Comparison of ENCODE assay signal across 13 mouse cellular contexts in genomic region chr9:66615141-66615540, GRCm38 (mm10). TPM values are rescaled to one million over a fixed set of nuclear protein-coding genes. Genes with fewer than 3 reads are reported as not detected.
A peak's percentile ranks its signal among the peaks of the same experiment; 100 is the strongest.
DNase-seq lines count a peak whose midpoint lies in the region; ATAC-seq and TF ChIP-seq lines count a peak whose summit lies in the region.
"Had no signal": no experiment of that assay in that cellular context is flagged by ENCODE, and none has a peak within 500 bp of the region (broad histone marks: within the 10 kb centered on the region; RNA-seq: fewer than 3 reads in every experiment).

No protein-coding gene starts in this region.

- no peak for TF ChIP-seq EP300 in stomach, postnatal 0 days (optimal IDR thresholded peaks at IDR 0.05)

- H3K36me3 ChIP-seq in intestine, postnatal 0 days (ENCODE audit: control insufficient read depth, insufficient read depth) = no peaks in the 10 kb centered on the region
- H3K36me3 ChIP-seq in intestine, embryonic 16.5 days (ENCODE audit: control insufficient read depth, insufficient read depth, low read length) = no peaks in the 10 kb centered on the region
- no peaks in the 10 kb centered on the region for H3K36me3 ChIP-seq in stomach, postnatal 0 days (ENCODE audit: control insufficient read depth, insufficient read depth, low read length)
- H3K36me3 ChIP-seq: liver, embryonic 13.5 days; stomach, embryonic 15.5 days had no signal

- H3K27ac ChIP-seq in intestine, postnatal 0 days (ENCODE audit: low read depth, low read length) = peak overlapping the region; percentile 57
- no peak overlapping the region; the same call in 1 of the 2 replicates for H3K27ac ChIP-seq in intestine, embryonic 16.5 days (ENCODE audit: low read length)
- H3K27ac ChIP-seq in stomach, postnatal 0 days (replicated peaks) = 0 out of 2 replicates have a peak overlapping the region, but pooled peaks have one; percentile 8
- H3K27ac ChIP-seq: liver, embryonic 13.5 days; stomach, embryonic 15.5 days had no signal

- no peak for ATAC-seq in intestine, postnatal 0 days
- no peak for ATAC-seq in intestine, embryonic 16.5 days
- ATAC-seq in granulocyte monocyte progenitor cell, adult 5-6 weeks (replicated peaks; ENCODE audit: poor library complexity, severe bottlenecking) = peak; percentile 49
- ATAC-seq in stomach, postnatal 0 days (ENCODE audit: low FRiP score, low TSS enrichment) = no peak

- no peaks in the 10 kb centered on the region for H3K27me3 ChIP-seq in intestine, postnatal 0 days (replicated peaks; ENCODE audit: control insufficient read depth, insufficient read depth, low read length)
- no peaks in the 10 kb centered on the region for H3K27me3 ChIP-seq in intestine, embryonic 16.5 days (replicated peaks; ENCODE audit: control insufficient read depth, insufficient read depth, low read length)
- H3K27me3 ChIP-seq in stomach, postnatal 0 days (ENCODE audit: control insufficient read depth, insufficient read depth, low read length) = no peaks in the 10 kb centered on the region
- H3K27me3 ChIP-seq: liver, embryonic 13.5 days; stomach, embryonic 15.5 days had no signal

- no peak overlapping the region for H3K9ac ChIP-seq in intestine, postnatal 0 days (ENCODE audit: low read depth, low read length)
- no peak overlapping the region for H3K9ac ChIP-seq in intestine, embryonic 16.5 days (ENCODE audit: low read depth, low read length)
- H3K9ac ChIP-seq in stomach, postnatal 0 days (ENCODE audit: low read length) = no peak overlapping the region
- H3K9ac ChIP-seq: liver, embryonic 13.5 days; stomach, embryonic 15.5 days had no signal

- H3K4me1 ChIP-seq in intestine, postnatal 0 days (replicated peaks; ENCODE audit: control insufficient read depth, insufficient read depth, low read length) = 0 out of 2 replicates have a peak, but pooled peaks cover 6% of the 10 kb centered on the region
- peaks cover 17% of the 10 kb centered on the region for H3K4me1 ChIP-seq in intestine, embryonic 16.5 days (ENCODE audit: control insufficient read depth, insufficient read depth, low read length)
- peaks cover 3% of the 10 kb centered on the region; the same call in 1 of the 2 replicates for H3K4me1 ChIP-seq in stomach, postnatal 0 days (replicated peaks; ENCODE audit: control insufficient read depth, insufficient read depth)

- intact Hi-C loops in left cerebral cortex, postnatal 10 days (cut with DNase I) = no loop called here

- 0 out of 2 replicates have a peak overlapping the region, but pooled peaks have one; percentile 6 for H3K4me2 ChIP-seq in intestine, postnatal 0 days (replicated peaks; ENCODE audit: low read depth)
- H3K4me2 ChIP-seq in intestine, embryonic 16.5 days (ENCODE audit: low read depth, low read length) = no peak overlapping the region
- no peak overlapping the region for H3K4me2 ChIP-seq in stomach, postnatal 0 days (replicated peaks; ENCODE audit: low read depth)
- H3K4me2 ChIP-seq: liver, embryonic 13.5 days; stomach, embryonic 15.5 days had no signal

- no peak for TF ChIP-seq CTCF in intestine, postnatal 0 days (IDR thresholded peaks at IDR 0.05; ENCODE audit: low read depth)
- no peak for TF ChIP-seq CTCF in stomach, postnatal 0 days (IDR thresholded peaks at IDR 0.05; ENCODE audit: low read depth)

- WGBS in intestine, postnatal 0 days = 63% methylated on average over 9 of the region's 9 CpGs
- 59% methylated on average over 9 of the region's 9 CpGs for WGBS in intestine, embryonic 16.5 days
- 53% methylated on average over 9 of the region's 9 CpGs for WGBS in stomach, postnatal 0 days

- H3K9me3 ChIP-seq in intestine, postnatal 0 days (ENCODE audit: control insufficient read depth) = no peaks in the 10 kb centered on the region
- H3K9me3 ChIP-seq in intestine, embryonic 16.5 days (ENCODE audit: control insufficient read depth, low read length) = no peaks in the 10 kb centered on the region
- H3K9me3 ChIP-seq in stomach, postnatal 0 days (ENCODE audit: control insufficient read depth, low read length) = no peaks in the 10 kb centered on the region
- H3K9me3 ChIP-seq: liver, embryonic 13.5 days; stomach, embryonic 15.5 days had no signal

- DNase-seq in B cell, adult 2 months = peak; percentile 59 to 63
- no peak for DNase-seq in stomach, postnatal 0 days (ENCODE audit: low spot score)
- DNase-seq in left cerebral cortex, postnatal 10 days (ENCODE audit: extremely low spot score in 1 of 2, low spot score in 2 of 2) = no peak
- DNase-seq in right cerebral cortex, adult 2 months (ENCODE audit: low spot score in 2 of 2) = no peak
- no peak for DNase-seq in ovary, postnatal 36 days (ENCODE audit: low spot score)
- DNase-seq: cerebellum, adult 8-10 months; kidney, postnatal 4 days; liver, embryonic 13.5 days had no signal

- H3K4me3 ChIP-seq in intestine, postnatal 0 days (ENCODE audit: low read depth, low read length) = no peak overlapping the region
- H3K4me3 ChIP-seq in intestine, embryonic 16.5 days (ENCODE audit: low read length) = no peak overlapping the region
- no peak overlapping the region for H3K4me3 ChIP-seq in stomach, postnatal 0 days (ENCODE audit: low read depth, low read length)
- H3K4me3 ChIP-seq: liver, embryonic 13.5 days; myocyte; stomach, embryonic 15.5 days had no signal

RNA-seq across cellular contexts. Expression of gene Usp3, which starts 22.2 kb away (rescaled TPM):
- polyA plus RNA-seq in intestine, postnatal 0 days (2015; fragmentation: Nextera tagmentation; extraction: Ambion mirVana) = 63.5 and 70.3 TPM in 2 replicates
- polyA plus RNA-seq in intestine, embryonic 16.5 days (2015; fragmentation: Nextera tagmentation; extraction: Ambion mirVana) = 75.5 and 79.1 TPM in 2 replicates
- total RNA-seq in granulocyte monocyte progenitor cell, adult 5-6 weeks (2014; fragmentation: Nextera tagmentation) = 37.4 and 72.1 TPM in 2 replicates
- total RNA-seq in granulocyte monocyte progenitor cell, adult 5-6 weeks (2017) = 50.4 and 55.5 TPM in 2 replicates
- polyA plus RNA-seq in stomach, postnatal 0 days (2015; fragmentation: Nextera tagmentation; extraction: Ambion mirVana) = 42.2 and 49.2 TPM in 2 replicates
- 10 to 100 TPM; 29.5 to 37.2 TPM for total RNA-seq in left cerebral cortex, postnatal 10 days (2021)

Comparison
In these comparisons a context has a peak if more than half of its experiments do, and no peak if none do; other contexts are left out.
1. DNase-seq: peak in B cell, adult 2 months (2 of 2); none in stomach, postnatal 0 days (single experiment), left cerebral cortex, postnatal 10 days (0 of 2), right cerebral cortex, adult 2 months (0 of 2) and ovary, postnatal 36 days (single experiment).